Mouse (Mus musculus) hindbrain, embryonic 14.5 days (tissue): ENCODE results near the gene Cebpzos. TPM values are rescaled to one million over a fixed set of nuclear protein-coding genes. Genes with fewer than 3 reads are reported as not detected.

Source experiments
- ATAC-seq: fragments of 200-750 bp; cut with Nextera tagmentation; 2 replicates; pipeline ENCODE4 v1.8.0; 2017; ENCODE audit warnings: moderate number of reproducible peaks, mild to moderate bottlenecking, moderate TSS enrichment, moderate library complexity; ENCODE audit not compliant: low FRiP score
- DNase-seq: peaks from one replicate; pipeline ENCODE4 v3.0.0-alpha.2; 2015; ENCODE audit warnings: low spot score
- H3K27ac ChIP-seq: fragments of 300-500 bp; sonication (generic); 2 replicates; pipeline ENCODE4 v1.5.1; 2014; ENCODE audit warnings: mild to moderate bottlenecking, moderate library complexity
- H3K27me3 ChIP-seq: fragments of 300-500 bp; sonication (generic); 2 replicates; pipeline ENCODE4 v1.6.1; 2014; ENCODE audit warnings: mild to moderate bottlenecking, low read length, mixed read lengths; ENCODE audit not compliant: control insufficient read depth, insufficient read depth
- H3K36me3 ChIP-seq: fragments of 300-500 bp; sonication (generic); replicated peaks from 2 replicates; pipeline ENCODE4 v1.6.1; 2014; ENCODE audit not compliant: control insufficient read depth, insufficient read depth
- H3K4me1 ChIP-seq: fragments of 300-500 bp; sonication (generic); replicated peaks from 2 replicates; pipeline ENCODE4 v1.6.1; 2014; ENCODE audit warnings: antibody characterized with exemption, low read length, mixed read lengths; ENCODE audit not compliant: control insufficient read depth, insufficient read depth
- H3K4me2 ChIP-seq: fragments of 300-500 bp; sonication (generic); replicated peaks from 2 replicates; pipeline ENCODE4 v1.6.1; 2014; ENCODE audit warnings: mild to moderate bottlenecking, moderate library complexity
- H3K4me3 ChIP-seq: fragments of 300-500 bp; sonication (generic); replicated peaks from 2 replicates; pipeline ENCODE4 v1.5.1; 2014; ENCODE audit warnings: mild to moderate bottlenecking, low read length
- H3K9ac ChIP-seq: fragments of 300-500 bp; sonication (generic); 2 replicates; pipeline ENCODE4 v1.6.1; 2014
- H3K9me3 ChIP-seq: fragments of 300-500 bp; sonication (generic); 2 replicates; pipeline ENCODE4 v1.6.1; 2016; ENCODE audit warnings: low read length; ENCODE audit not compliant: control insufficient read depth
- WGBS: fragments of 180-500 bp; shearing (Covaris S2); extraction: QIAGEN DNeasy Blood & Tissue Kit; methylation state at CpG from one replicate; pipeline ENCODE4 v1.1.7; 2014; 5-methylcytosine and 5-hydroxymethylcytosine counted together
- polyA plus RNA-seq: library from polyadenylated mRNA; unstranded; fragments of >200 nt; fragmentation: Nextera tagmentation; extraction: Ambion mirVana; gene quantifications from 2 replicates; pipeline ENCODE4 v1.2.1, GENCODE M21; 2014

Cebpzos gene
- 119 and 122 TPM in 2 replicates for polyA plus RNA-seq

- under 1% methylated on average over 37 of the region's 37 CpGs for WGBS
- peak within 1 kb of the TSS; percentile 83 for H3K9ac ChIP-seq
- peaks cover 14% of the 10 kb centered on the region for H3K4me1 ChIP-seq
- H3K36me3 ChIP-seq: peaks cover 31% of the 10 kb centered on the region
- DNase-seq (peak; percentile 92), ATAC-seq (peak; percentile 95)
- peak within 1 kb of the TSS; percentile 68 for H3K4me2 ChIP-seq
- H3K27ac ChIP-seq: peak within 1 kb of the TSS; percentile 74
- H3K4me3 ChIP-seq: peak within 1 kb of the TSS; percentile 57
- no peaks in the 10 kb centered on the region for H3K9me3 ChIP-seq
- no peaks in the 10 kb centered on the region for H3K27me3 ChIP-seq
Observed at GRCm38 (mm10) chr17:78916369-78916813, at the start of gene Cebpzos. Cebpzos (plus strand) TSS chr17:78916500.

GRCm38 (mm10) chr17:78873886-78874285, 42.4 kb upstream of the Cebpzos start:
- 91% methylated on average over 6 of the region's 6 CpGs for WGBS
- H3K27ac ChIP-seq: no peak overlapping the region

GRCm38 (mm10) chr17:78881878-78882304, 34.4 kb upstream of the Cebpzos start:
- DNase-seq (no peak), ATAC-seq (peak; percentile 72)
- Histone ChIP-seq H3K9me3 (no peaks in the 10 kb centered on the region), H3K27ac (0 out of 2 replicates have a peak overlapping the region, but pooled peaks have one; percentile 32), H3K36me3 (no peaks in the 10 kb centered on the region), H3K27me3 (no peaks in the 10 kb centered on the region), H3K4me1 (no peaks in the 10 kb centered on the region), H3K4me3 (peak overlapping the region; percentile 39), H3K4me2 (peak overlapping the region; percentile 59), H3K9ac (peak overlapping the region; percentile 55)
- WGBS: 14% methylated on average over 4 of the region's 7 CpGs

More at GRCm38 (mm10) chr17:78873886-78874285, 42.4 kb upstream of the Cebpzos start:
- H3K36me3 ChIP-seq: no peaks in the 10 kb centered on the region
- H3K4me3 ChIP-seq: no peak overlapping the region
- no peaks in the 10 kb centered on the region for H3K9me3 ChIP-seq
- no peak overlapping the region for H3K9ac ChIP-seq
- H3K4me1 ChIP-seq: no peaks in the 10 kb centered on the region
- no peak overlapping the region for H3K4me2 ChIP-seq
- H3K27me3 ChIP-seq: no peaks in the 10 kb centered on the region
- ATAC-seq: no peak
- DNase-seq: no peak

- ATAC-seq (peak; percentile 87), DNase-seq (peak; percentile 55)
- peak within 1 kb of the TSS; percentile 59 for H3K4me2 ChIP-seq
- H3K9me3 ChIP-seq: no peaks in the 10 kb centered on the region
- no peaks in the 10 kb centered on the region for H3K36me3 ChIP-seq
- WGBS: 2% methylated on average over 28 of the region's 28 CpGs
- H3K4me1 ChIP-seq: no peaks in the 10 kb centered on the region
- H3K4me3 ChIP-seq: peak within 1 kb of the TSS; percentile 39
- no peaks in the 10 kb centered on the region for H3K27me3 ChIP-seq
- peak within 1 kb of the TSS; percentile 55 for H3K9ac ChIP-seq
- 0 out of 2 replicates have a peak within 1 kb of the TSS, but pooled peaks have one; percentile 32 for H3K27ac ChIP-seq
Observed at GRCm38 (mm10) chr17:78882401-78883112, 33.7 kb upstream of the Cebpzos start, which contains the start of gene Eif2ak2. Eif2ak2 (minus strand) TSS chr17:78882573.

- 97% methylated on average over 4 of the region's 4 CpGs for WGBS
- DNase-seq (no peak), ATAC-seq (no peak)
- no peak overlapping the region for H3K4me2 ChIP-seq
- H3K9me3 ChIP-seq: no peaks in the 10 kb centered on the region
- H3K27me3 ChIP-seq: no peaks in the 10 kb centered on the region
- H3K4me1 ChIP-seq: no peaks in the 10 kb centered on the region
- H3K4me3 ChIP-seq: no peak overlapping the region
- no peaks in the 10 kb centered on the region for H3K36me3 ChIP-seq
- no peak overlapping the region for H3K27ac ChIP-seq
- H3K9ac ChIP-seq: no peak overlapping the region
Observed at GRCm38 (mm10) chr17:78883291-78883690, 33.0 kb upstream of the Cebpzos start.

- Histone ChIP-seq H3K4me1 (no peaks in the 10 kb centered on the region), H3K9me3 (no peaks in the 10 kb centered on the region), H3K36me3 (no peaks in the 10 kb centered on the region), H3K4me3 (no peak overlapping the region), H3K4me2 (no peak overlapping the region), H3K27ac (no peak overlapping the region), H3K9ac (no peak overlapping the region), H3K27me3 (no peaks in the 10 kb centered on the region)
- WGBS: 84% methylated on average over 5 of the region's 5 CpGs
- ATAC-seq (no peak), DNase-seq (no peak)
Observed at GRCm38 (mm10) chr17:78885286-78886065, 30.8 kb upstream of the Cebpzos start.

- no peaks in the 10 kb centered on the region for H3K36me3 ChIP-seq
Observed at GRCm38 (mm10) chr17:78888554-78888953, 27.7 kb upstream of the Cebpzos start.

GRCm38 (mm10) chr17:78889184-78889583, 27.1 kb upstream of the Cebpzos start:
- peak; percentile 41 for DNase-seq
- no peaks in the 10 kb centered on the region for H3K4me1 ChIP-seq

More at GRCm38 (mm10) chr17:78888554-78888953, 27.7 kb upstream of the Cebpzos start:
- no peaks in the 10 kb centered on the region for H3K9me3 ChIP-seq
- DNase-seq: no peak
- no peak overlapping the region for H3K9ac ChIP-seq
- WGBS: 80% methylated on average over 4 of the region's 4 CpGs
- no peak overlapping the region for H3K27ac ChIP-seq
- no peaks in the 10 kb centered on the region for H3K27me3 ChIP-seq
- no peak overlapping the region for H3K4me3 ChIP-seq
- no peak overlapping the region for H3K4me2 ChIP-seq
- ATAC-seq: no peak
- no peaks in the 10 kb centered on the region for H3K4me1 ChIP-seq

GRCm38 (mm10) chr17:78891020-78891419, 25.3 kb upstream of the Cebpzos start:
- Histone ChIP-seq H3K27me3 (no peaks in the 10 kb centered on the region), H3K4me1 (no peaks in the 10 kb centered on the region), H3K9ac (no peak overlapping the region), H3K27ac (no peak overlapping the region), H3K4me2 (no peak overlapping the region), H3K4me3 (no peak overlapping the region), H3K9me3 (no peaks in the 10 kb centered on the region), H3K36me3 (no peaks in the 10 kb centered on the region)
- DNase-seq (no peak), ATAC-seq (no peak)
- 89% methylated on average over 9 of the region's 9 CpGs for WGBS

More at GRCm38 (mm10) chr17:78889184-78889583, 27.1 kb upstream of the Cebpzos start:
- Histone ChIP-seq H3K9ac (no peak overlapping the region), H3K27me3 (no peaks in the 10 kb centered on the region), H3K4me3 (no peak overlapping the region), H3K4me2 (no peak overlapping the region), H3K36me3 (no peaks in the 10 kb centered on the region), H3K27ac (no peak overlapping the region), H3K9me3 (no peaks in the 10 kb centered on the region)
- 0 out of 2 replicates have a peak, but pooled peaks have one; percentile 24 for ATAC-seq
- 37% methylated on average over 3 of the region's 3 CpGs for WGBS
